Mouse (Mus musculus) megakaryocyte, embryonic 14.5 days (primary cell): ENCODE data around the gene Msl2. TPM values are rescaled to one million over a fixed set of nuclear protein-coding genes. Genes with fewer than 3 reads are reported as not detected.

ENCODE experiments used
- H3K27me3 ChIP-seq: replicated peaks from 2 replicates; pipeline ENCODE3; 2012; ENCODE audit warnings: inconsistent platforms
- H3K36me3 ChIP-seq: replicated peaks from 2 replicates; pipeline ENCODE3; 2012; ENCODE audit warnings: low read length, inconsistent platforms, mixed read lengths
- H3K4me1 ChIP-seq: 2 replicates; pipeline ENCODE4 v1.6.1; 2012; ENCODE audit warnings: inconsistent platforms
- H3K4me3 ChIP-seq: replicated peaks from 2 replicates; pipeline ENCODE3; 2012; ENCODE audit warnings: moderate library complexity, mild to moderate bottlenecking, inconsistent platforms
- H3K9me3 ChIP-seq: 2 replicates; pipeline ENCODE4 v1.6.1; 2012; ENCODE audit warnings: inconsistent platforms
- FLI1 ChIP-seq: IDR thresholded peaks from 2 replicates; pipeline ENCODE4 v1.6.1; 2012; ENCODE audit warnings: low read length, inconsistent platforms, mixed read lengths
- GATA1 ChIP-seq: IDR thresholded peaks from 3 replicates; pipeline ENCODE4 v1.6.1; 2012; ENCODE audit warnings: mixed read lengths, low read length, inconsistent platforms, borderline replicate concordance
- polyA plus RNA-seq: library from polyadenylated mRNA; stranded (reverse); fragments of >175 nt; gene quantifications from 2 replicates; pipeline ENCODE4 v1.2.3, GENCODE M21; 2012; ENCODE audit warnings: low replicate concordance; ENCODE audit not compliant: insufficient read depth

The Msl2 gene
- polyA plus RNA-seq, 1 experiment = 4.8 TPM

DNA sequence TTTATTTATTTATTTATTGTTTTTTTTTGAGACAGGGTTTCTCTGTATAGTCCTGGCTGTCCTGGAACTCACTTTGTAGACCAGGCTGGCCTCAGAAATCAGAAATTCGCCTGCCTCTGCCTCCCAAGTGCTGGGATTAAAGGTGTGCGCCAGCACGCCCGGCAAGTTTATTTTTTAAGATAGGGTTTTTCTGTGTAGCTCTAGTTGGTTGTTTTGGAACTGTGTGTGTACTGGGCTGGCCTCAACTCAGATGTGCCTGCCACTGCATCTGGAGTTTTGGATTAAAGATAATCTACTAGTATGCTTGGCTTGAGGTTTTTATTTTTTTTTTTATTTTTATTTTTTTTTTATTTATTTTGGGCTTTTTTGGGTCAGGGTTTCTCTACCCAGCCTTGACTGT is 21.5 kb downstream of the Msl2 start:
- Histone ChIP-seq H3K4me1 (peaks cover 39% of the 10 kb centered on the region), H3K27me3 (no peaks in the 10 kb centered on the region), H3K9me3 (no peaks in the 10 kb centered on the region), H3K4me3 (no peak overlapping the region), H3K36me3 (peaks cover 30% of the 10 kb centered on the region)
- TF ChIP-seq FLI1 = no peak
- no peak for TF ChIP-seq GATA1

DNA sequence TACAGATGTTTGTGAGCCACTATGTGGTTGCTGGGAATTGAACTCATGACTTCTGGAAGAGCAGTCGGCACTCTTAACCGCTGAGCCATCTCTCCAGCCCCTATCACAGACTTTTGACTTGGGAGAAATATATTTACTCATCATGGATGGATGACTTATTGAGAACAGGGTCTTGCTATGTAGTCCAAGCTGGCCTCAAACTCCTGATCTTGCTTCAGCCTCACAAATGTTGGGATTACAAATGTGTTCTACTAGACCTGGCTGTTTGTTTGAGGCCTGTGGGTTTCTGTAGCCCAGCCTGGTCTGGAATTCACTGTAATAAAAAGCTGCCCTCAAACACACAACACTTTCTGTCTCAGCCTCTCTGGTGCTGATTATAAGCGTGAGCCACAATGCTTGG is 22.6 kb downstream of the Msl2 start:
- Histone ChIP-seq H3K4me1 (peaks cover 46% of the 10 kb centered on the region), H3K36me3 (peaks cover 40% of the 10 kb centered on the region), H3K9me3 (no peaks in the 10 kb centered on the region), H3K27me3 (no peaks in the 10 kb centered on the region), H3K4me3 (no peak overlapping the region)
- TF ChIP-seq GATA1 (no peak), FLI1 (no peak)

DNA sequence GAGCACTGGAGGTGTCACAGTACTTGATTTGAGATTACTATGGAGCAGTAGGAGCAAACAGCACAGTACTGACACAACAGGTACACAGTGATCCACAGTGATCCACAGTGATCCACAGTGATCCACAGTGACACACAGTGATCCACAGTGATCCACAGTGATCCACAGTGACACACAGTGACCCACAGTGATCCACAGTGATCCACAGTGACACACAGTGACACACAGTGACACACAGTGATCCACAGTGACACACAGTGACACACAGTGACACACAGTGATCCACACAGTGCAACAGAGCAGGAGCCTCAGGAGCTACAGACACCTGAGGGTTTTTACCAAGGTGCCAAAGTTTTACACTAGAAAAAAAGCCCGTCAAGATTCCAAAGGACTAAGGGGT is 23.6 kb downstream of the Msl2 start:
- Histone ChIP-seq H3K4me3 (peak overlapping the region; percentile 42), H3K4me1 (peaks cover 50% of the 10 kb centered on the region), H3K9me3 (no peaks in the 10 kb centered on the region), H3K27me3 (no peaks in the 10 kb centered on the region), H3K36me3 (peaks cover 45% of the 10 kb centered on the region)
- no peak for TF ChIP-seq GATA1
- TF ChIP-seq FLI1 = no peak

DNA sequence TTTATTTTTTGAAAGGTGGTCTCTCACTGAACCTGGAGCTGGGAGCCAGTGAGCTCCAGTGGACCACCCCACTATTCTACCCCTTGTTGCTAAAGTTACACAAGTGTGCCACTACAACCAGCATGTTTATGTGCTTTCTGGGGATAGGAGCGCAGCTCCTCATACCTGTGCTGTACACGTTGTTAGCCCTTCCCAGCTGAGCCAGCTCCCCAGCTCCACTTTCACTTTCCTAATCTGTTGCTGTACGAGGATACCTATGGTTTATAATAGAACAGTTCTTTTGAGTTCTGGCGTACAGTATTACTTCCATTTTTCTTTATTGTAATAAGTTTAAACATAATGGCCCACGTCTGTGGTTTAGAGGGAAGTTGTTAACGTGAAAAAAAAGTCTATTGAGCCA is 25.5 kb downstream of the Msl2 start:
- Histone ChIP-seq H3K4me3 (peak overlapping the region; percentile 68), H3K4me1 (peaks cover 45% of the 10 kb centered on the region), H3K27me3 (no peaks in the 10 kb centered on the region), H3K36me3 (peaks cover 38% of the 10 kb centered on the region), H3K9me3 (no peaks in the 10 kb centered on the region)
- TF ChIP-seq GATA1 (no peak), FLI1 (no peak)

DNA sequence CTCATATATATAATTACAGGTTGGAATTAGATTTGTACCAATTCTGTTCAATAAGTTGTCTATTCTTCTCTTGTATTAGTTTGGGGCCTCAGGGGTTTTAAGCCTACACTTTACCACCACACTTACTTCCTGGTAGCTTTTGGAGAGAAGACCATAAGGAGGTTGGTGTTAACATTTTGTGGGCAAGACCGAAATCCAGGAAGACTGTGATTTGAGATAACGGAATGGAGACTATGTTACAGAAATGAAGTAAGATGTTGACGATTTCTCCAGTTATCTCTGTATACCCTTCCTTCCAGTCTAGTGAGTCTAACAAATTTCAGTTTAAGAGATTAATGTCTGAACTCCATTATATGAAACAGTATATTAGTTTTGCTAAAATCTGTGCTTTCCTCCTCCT is 26.3 kb downstream of the Msl2 start:
- Histone ChIP-seq H3K27me3 (no peaks in the 10 kb centered on the region), H3K36me3 (peaks cover 43% of the 10 kb centered on the region), H3K9me3 (no peaks in the 10 kb centered on the region), H3K4me3 (no peak overlapping the region), H3K4me1 (peaks cover 45% of the 10 kb centered on the region)
- no peak for TF ChIP-seq GATA1
- TF ChIP-seq FLI1 = no peak

DNA sequence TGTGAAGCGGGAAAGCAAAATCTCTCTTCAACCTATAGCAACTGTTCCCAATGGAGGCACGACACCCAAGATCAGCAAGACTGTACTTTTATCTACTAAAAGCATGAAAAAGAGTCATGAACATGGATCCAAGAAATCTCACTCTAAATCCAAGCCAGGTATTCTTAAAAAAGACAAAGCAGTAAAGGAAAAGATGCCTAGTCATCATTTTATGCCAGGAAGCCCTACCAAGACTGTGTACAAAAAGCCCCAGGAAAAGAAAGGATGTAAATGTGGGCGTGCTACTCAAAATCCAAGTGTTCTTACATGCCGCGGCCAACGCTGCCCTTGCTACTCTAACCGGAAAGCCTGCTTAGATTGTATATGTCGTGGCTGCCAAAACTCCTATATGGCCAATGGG is 27.6 kb downstream of the Msl2 start:
- no peaks in the 10 kb centered on the region for H3K27me3 ChIP-seq
- H3K4me1 ChIP-seq = peaks cover 40% of the 10 kb centered on the region
- peaks cover 49% of the 10 kb centered on the region for H3K36me3 ChIP-seq
- no peak overlapping the region for H3K4me3 ChIP-seq
- H3K9me3 ChIP-seq = no peaks in the 10 kb centered on the region
- TF ChIP-seq FLI1 (no peak), GATA1 (no peak)

DNA sequence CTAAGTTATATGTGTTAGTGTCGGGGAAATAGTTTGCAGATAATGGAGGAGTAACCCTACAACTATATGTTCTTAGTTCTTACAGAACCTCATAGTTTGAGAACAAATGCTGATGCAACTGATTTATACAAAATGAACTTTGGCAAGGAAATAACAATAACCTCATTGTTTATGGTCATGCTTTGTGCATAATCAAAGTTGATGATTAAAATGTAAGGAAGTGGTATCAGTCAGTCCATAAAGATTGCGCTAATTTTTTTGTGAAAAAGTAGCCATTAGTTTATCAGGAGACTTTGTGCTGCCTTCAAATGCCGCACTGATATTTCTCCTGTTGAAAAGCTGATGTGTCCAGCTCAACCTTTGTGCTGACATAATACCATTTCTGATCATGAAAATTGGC is 28.4 kb downstream of the Msl2 start:
- H3K4me3 ChIP-seq = no peak overlapping the region
- peaks cover 40% of the 10 kb centered on the region for H3K4me1 ChIP-seq
- peaks cover 55% of the 10 kb centered on the region for H3K36me3 ChIP-seq
- no peaks in the 10 kb centered on the region for H3K9me3 ChIP-seq
- H3K27me3 ChIP-seq = no peaks in the 10 kb centered on the region
- no peak for TF ChIP-seq GATA1
- no peak for TF ChIP-seq FLI1

DNA sequence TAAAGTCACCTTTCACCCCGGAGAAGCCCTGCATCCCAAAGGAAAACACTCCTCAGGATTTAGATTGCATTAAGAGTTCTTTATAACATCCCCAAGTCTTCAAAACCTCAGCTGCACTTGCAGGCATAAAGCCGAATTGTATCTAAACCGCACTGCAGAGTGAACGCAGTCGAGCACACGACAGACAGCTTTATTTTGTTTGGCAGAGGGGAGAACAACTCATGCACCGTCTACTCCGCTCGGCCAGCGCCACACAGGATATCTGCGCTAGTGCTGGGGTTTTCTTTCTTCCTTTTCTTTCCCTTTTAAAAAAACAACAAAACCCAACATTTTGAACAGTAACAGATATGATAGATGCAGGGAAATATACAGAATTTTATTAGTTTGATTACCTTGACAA is 31.0 kb downstream of the Msl2 start:
- Histone ChIP-seq H3K4me1 (peaks cover 18% of the 10 kb centered on the region; the same call in 1 of the 2 replicates), H3K9me3 (no peaks in the 10 kb centered on the region), H3K4me3 (no peak overlapping the region), H3K27me3 (no peaks in the 10 kb centered on the region), H3K36me3 (peaks cover 64% of the 10 kb centered on the region)
- TF ChIP-seq FLI1 (no peak), GATA1 (no peak)

DNA sequence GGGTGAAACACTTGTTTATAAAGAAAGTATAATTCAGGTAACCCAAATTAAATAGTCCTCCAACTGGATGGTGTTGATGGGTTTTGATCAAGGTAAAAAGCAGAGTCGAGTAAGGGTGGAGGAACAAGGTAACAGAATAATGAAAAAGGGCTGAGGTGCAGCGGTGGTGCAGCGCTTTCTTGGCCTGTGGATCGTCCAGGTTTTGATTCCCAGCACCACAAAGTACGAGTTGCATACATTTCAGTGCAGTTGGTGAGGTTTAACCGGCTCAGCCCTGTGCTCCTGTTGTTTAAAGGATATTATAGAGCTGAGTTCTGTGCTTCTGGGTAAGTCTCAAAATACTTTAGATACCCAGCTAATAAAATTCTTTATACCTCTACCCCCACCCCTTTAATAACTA is 31.8 kb downstream of the Msl2 start:
- H3K4me3 ChIP-seq = no peak overlapping the region
- peaks cover 11% of the 10 kb centered on the region; the same call in 1 of the 2 replicates for H3K4me1 ChIP-seq
- H3K27me3 ChIP-seq = no peaks in the 10 kb centered on the region
- H3K9me3 ChIP-seq = no peaks in the 10 kb centered on the region
- TF ChIP-seq FLI1 (no peak), GATA1 (no peak)
- peaks cover 59% of the 10 kb centered on the region for H3K36me3 ChIP-seq

DNA sequence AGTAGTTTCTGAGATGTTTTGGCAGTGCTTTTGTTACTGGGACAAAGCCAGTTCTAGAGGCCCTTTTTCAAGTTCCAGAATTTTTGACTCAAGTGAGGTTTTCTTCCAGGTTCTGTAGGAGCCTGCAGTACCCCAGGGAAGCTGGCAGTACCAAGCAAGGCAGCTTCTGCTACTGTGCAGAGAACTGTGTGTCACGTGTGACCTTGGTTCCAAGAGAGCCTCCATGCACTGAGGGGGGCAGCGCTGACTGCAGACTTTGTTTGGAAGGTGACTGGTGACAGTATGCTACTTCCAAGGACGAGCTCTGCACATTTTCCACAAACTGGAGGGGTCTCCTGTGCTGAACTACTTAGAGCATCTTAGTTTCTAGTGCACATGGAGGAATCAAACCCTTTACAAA is 33.5 kb downstream of the Msl2 start:
- Histone ChIP-seq H3K36me3 (peaks cover 47% of the 10 kb centered on the region), H3K4me3 (no peak overlapping the region), H3K27me3 (no peaks in the 10 kb centered on the region), H3K4me1 (peaks cover 2% of the 10 kb centered on the region; the same call in 1 of the 2 replicates), H3K9me3 (no peaks in the 10 kb centered on the region)
- no peak for TF ChIP-seq GATA1
- TF ChIP-seq FLI1 = no peak

DNA sequence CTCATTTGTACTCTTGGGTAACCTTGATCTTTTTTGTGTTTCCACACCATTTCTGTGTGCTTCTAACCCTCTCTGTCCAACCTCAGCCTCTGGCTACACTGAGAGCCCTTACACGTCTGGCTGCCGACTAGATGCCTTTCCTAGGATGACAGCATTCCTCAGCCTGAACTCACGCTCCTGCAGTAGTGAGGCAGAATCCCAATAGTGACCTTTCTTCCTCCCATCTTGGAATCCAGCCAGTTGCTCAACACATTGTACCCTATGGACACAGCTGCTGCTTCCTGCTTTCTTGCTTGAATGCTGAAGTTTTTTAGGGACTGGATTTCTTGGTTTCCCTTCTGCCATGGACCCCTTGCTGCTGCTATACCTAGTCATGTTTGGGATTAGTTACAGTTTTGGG is 36.1 kb downstream of the Msl2 start:
- Histone ChIP-seq H3K9me3 (no peaks in the 10 kb centered on the region), H3K4me1 (peaks cover 13% of the 10 kb centered on the region), H3K27me3 (no peaks in the 10 kb centered on the region), H3K36me3 (peaks cover 41% of the 10 kb centered on the region), H3K4me3 (no peak overlapping the region)
- TF ChIP-seq GATA1 = no peak
- TF ChIP-seq FLI1 = no peak
